ENCODE assay signal across 8 mouse cellular contexts in genomic region chrX:140505497-140506238, GRCm38 (mm10). TPM values are rescaled to one million over a fixed set of nuclear protein-coding genes. Genes with fewer than 3 reads are reported as not detected.
A peak's percentile ranks its signal among the peaks of the same experiment; 100 is the strongest.
DNase-seq lines count a peak whose midpoint lies in the region; ATAC-seq and TF ChIP-seq lines count a peak whose summit lies in the region.

No protein-coding gene starts in this region.

- no peak overlapping the region for H3K4me3 ChIP-seq in ES-E14 (ENCODE audit: insufficient read depth in 1 of 2, low read depth in 1 of 2, low read length in 2 of 2, poor library complexity in 1 of 2, severe bottlenecking in 1 of 2)
- H3K4me3 ChIP-seq in embryonic facial prominence, embryonic 15.5 days (replicated peaks) = no peak overlapping the region
- H3K4me3 ChIP-seq in hindbrain, embryonic 15.5 days = no peak overlapping the region
- no peak overlapping the region for H3K4me3 ChIP-seq in lung, embryonic 15.5 days
- no peak overlapping the region; the same call in 1 of the 2 replicates for H3K4me3 ChIP-seq in spleen, adult 2 months (ENCODE audit: extremely low read depth, insufficient read depth, insufficient read length)

- H3K4me2 ChIP-seq in embryonic facial prominence, embryonic 15.5 days (replicated peaks) = no peak overlapping the region
- H3K4me2 ChIP-seq in hindbrain, embryonic 15.5 days = no peak overlapping the region
- no peak overlapping the region for H3K4me2 ChIP-seq in lung, embryonic 15.5 days

- DNase-seq in gastrocnemius, adult 18-20 months (ENCODE audit: low spot score) = peak; percentile 84
- DNase-seq in gastrocnemius, postnatal 10 days = no peak
- no peak for DNase-seq in ES-E14 (ENCODE audit: low read depth, low spot score)
- peak; percentile 80 to 87 for DNase-seq in spleen, adult 2 months (ENCODE audit: low read depth in 1 of 2, low spot score in 2 of 2)
- DNase-seq in embryo, embryonic 10 days (ENCODE audit: low spot score) = no peak

- H3K4me1 ChIP-seq in ES-E14 (ENCODE audit: control insufficient read depth in 2 of 2, insufficient read depth in 2 of 2, low read length in 2 of 2, poor library complexity in 1 of 2) = peaks cover 0 to 5% of the 10 kb centered on the region in 2 experiments; a peak in 1 of 4 replicates
- H3K4me1 ChIP-seq in embryonic facial prominence, embryonic 15.5 days = 0 out of 2 replicates have a peak, but pooled peaks cover 8% of the 10 kb centered on the region
- H3K4me1 ChIP-seq in hindbrain, embryonic 15.5 days (replicated peaks) = peaks cover under 1% of the 10 kb centered on the region; the same call in 1 of the 2 replicates
- peaks cover 4% of the 10 kb centered on the region; the same call in 1 of the 2 replicates for H3K4me1 ChIP-seq in lung, embryonic 15.5 days
- H3K4me1 ChIP-seq in spleen, adult 2 months (ENCODE audit: control insufficient read depth, insufficient read depth, insufficient read length) = peaks cover 34% of the 10 kb centered on the region; the same call in 1 of the 2 replicates

- peak; percentile 80 for ATAC-seq in embryonic facial prominence, embryonic 15.5 days (ENCODE audit: insufficient number of reproducible peaks, low FRiP score, low TSS enrichment, low read depth)
- ATAC-seq in hindbrain, embryonic 15.5 days (ENCODE audit: low FRiP score, low read depth) = 0 out of 2 replicates have a peak, but pooled peaks have one; percentile 45
- peak; percentile 60 for ATAC-seq in lung, embryonic 15.5 days (ENCODE audit: borderline replicate concordance, extremely low read depth, low FRiP score, low TSS enrichment)

- no peaks in the 10 kb centered on the region; the same call in 1 of the 2 replicates for H3K27me3 ChIP-seq in embryonic facial prominence, embryonic 15.5 days
- H3K27me3 ChIP-seq in hindbrain, embryonic 15.5 days = 0 out of 2 replicates have a peak, but pooled peaks cover 6% of the 10 kb centered on the region
- H3K27me3 ChIP-seq in lung, embryonic 15.5 days = no peaks in the 10 kb centered on the region
- H3K27me3 ChIP-seq in spleen, adult 2 months (ENCODE audit: control insufficient read depth, insufficient read depth, low read length) = no peaks in the 10 kb centered on the region

- no peaks in the 10 kb centered on the region for H3K36me3 ChIP-seq in ES-E14 (ENCODE audit: control insufficient read depth, insufficient read depth, low read length, poor library complexity, severe bottlenecking)
- H3K36me3 ChIP-seq in embryonic facial prominence, embryonic 15.5 days = no peaks in the 10 kb centered on the region
- no peaks in the 10 kb centered on the region for H3K36me3 ChIP-seq in hindbrain, embryonic 15.5 days
- H3K36me3 ChIP-seq in lung, embryonic 15.5 days = no peaks in the 10 kb centered on the region
- no peaks in the 10 kb centered on the region for H3K36me3 ChIP-seq in spleen, adult 2 months (ENCODE audit: control insufficient read depth, insufficient read depth, low read length)

- no peak; the same call in 1 of the 2 replicates for TF ChIP-seq POLR2A in spleen, adult 2 months (IDR thresholded peaks at IDR 0.05; ENCODE audit: low read depth, low read length)

- H3K27ac ChIP-seq in ES-E14 (ENCODE audit: insufficient read depth, low read depth, low read length, poor library complexity, severe bottlenecking) = no peak overlapping the region
- peak overlapping the region; percentile 55 for H3K27ac ChIP-seq in embryonic facial prominence, embryonic 15.5 days (replicated peaks)
- H3K27ac ChIP-seq in hindbrain, embryonic 15.5 days (replicated peaks) = no peak overlapping the region
- peak overlapping the region; percentile 47 for H3K27ac ChIP-seq in lung, embryonic 15.5 days
- peak overlapping the region; percentile 100 for H3K27ac ChIP-seq in spleen, adult 2 months (ENCODE audit: insufficient read depth, low read length)

- in situ Hi-C loops in ES-E14 (cut with MboI; ENCODE audit: low sequenced_read_pairs in 2 of 2, unreplicated experiment in 2 of 2) = no loop called here

- TF ChIP-seq CTCF in spleen, adult 2 months (IDR thresholded peaks at IDR 0.05; ENCODE audit: extremely low read depth, insufficient read depth, insufficient read length, insufficient replicate concordance) = no peak

- 38% methylated on average over 15 of the region's 15 CpGs for WGBS in embryonic facial prominence, embryonic 15.5 days
- 43% methylated on average over 15 of the region's 15 CpGs for WGBS in hindbrain, embryonic 15.5 days
- whole genome bisulfite sequencing in lung, embryonic 15.5 days = 51% methylated on average over 15 of the region's 15 CpGs
- 35% methylated on average over 15 of the region's 15 CpGs for WGBS in spleen, adult 2 months

- peak overlapping the region; percentile 12; the same call in 1 of the 2 replicates for H3K9ac ChIP-seq in ES-E14 (ENCODE audit: insufficient read depth, low read depth, low read length, poor library complexity, severe bottlenecking)
- H3K9ac ChIP-seq in embryonic facial prominence, embryonic 15.5 days = no peak overlapping the region
- no peak overlapping the region for H3K9ac ChIP-seq in hindbrain, embryonic 15.5 days
- no peak overlapping the region for H3K9ac ChIP-seq in lung, embryonic 15.5 days

- no peaks in the 10 kb centered on the region for H3K9me3 ChIP-seq in ES-E14 (ENCODE audit: control insufficient read depth, insufficient read depth, low read depth, low read length)
- H3K9me3 ChIP-seq in embryonic facial prominence, embryonic 15.5 days (replicated peaks) = no peaks in the 10 kb centered on the region
- no peaks in the 10 kb centered on the region for H3K9me3 ChIP-seq in hindbrain, embryonic 15.5 days
- H3K9me3 ChIP-seq in lung, embryonic 15.5 days = no peaks in the 10 kb centered on the region

TF ChIP-seq in ES-E14, 5 proteins besides CTCF, POLR2A, EP300 and RAD21:
- no peak for TF ChIP-seq ZC3H11A (IDR thresholded peaks at IDR 0.05; ENCODE audit: borderline replicate concordance, low read depth, low read length)
- TF ChIP-seq ZNF384 (IDR thresholded peaks at IDR 0.05; ENCODE audit: low read depth, low read length) = no peak
- no peak for TF ChIP-seq CHD2 (IDR thresholded peaks at IDR 0.05; ENCODE audit: low read depth, low read length)
- TF ChIP-seq HCFC1 (IDR thresholded peaks at IDR 0.05; ENCODE audit: borderline replicate concordance, insufficient read depth, low read length) = no peak
- TF ChIP-seq MAFK (IDR thresholded peaks at IDR 0.05; ENCODE audit: insufficient read depth, low read depth, low read length) = no peak

RNA-seq across cellular contexts. Expression of gene Prps1, which starts 49.3 kb away (rescaled TPM):
- total RNA-seq in gastrocnemius, adult 18-20 months (2021) = 10 to 100 TPM; 38.4 to 40.8 TPM
- total RNA-seq in gastrocnemius, postnatal 10 days (2021) = 10 to 100 TPM; 20.9 to 21.7 TPM
- 66.2 and 67.2 TPM in 2 replicates for total RNA-seq in ES-E14 (2012; rRNA removed)
- polyA plus RNA-seq in embryonic facial prominence, embryonic 15.5 days (2015; fragmentation: Nextera tagmentation; extraction: Ambion mirVana) = 37.7 and 42.7 TPM in 2 replicates
- 79.8 and 84.5 TPM in 2 replicates for polyA plus RNA-seq in hindbrain, embryonic 15.5 days (2015; fragmentation: Nextera tagmentation; extraction: Ambion mirVana)
- 38.1 and 41.1 TPM in 2 replicates for polyA plus RNA-seq in lung, embryonic 15.5 days (2015; fragmentation: Nextera tagmentation; extraction: Ambion mirVana)
- 5.5 and 6.2 TPM in 2 replicates for polyA plus RNA-seq in spleen, adult 2 months (2012; rRNA removed)

Comparison
In these comparisons a context has a peak if more than half of its experiments do, and no peak if none do; other contexts are left out.
1. DNase-seq: peak in gastrocnemius, adult 18-20 months (single experiment) and spleen, adult 2 months (2 of 2); none in gastrocnemius, postnatal 10 days (single experiment), ES-E14 (single experiment) and embryo, embryonic 10 days (single experiment).
2. H3K27ac ChIP-seq: peak in embryonic facial prominence, embryonic 15.5 days (single experiment), lung, embryonic 15.5 days (single experiment) and spleen, adult 2 months (single experiment); none in ES-E14 (single experiment) and hindbrain, embryonic 15.5 days (single experiment).
3. Peak in every context shown above with its lines, with median percentiles within 50 percentile points of each other: ATAC-seq.